In the genomic region with DNA sequence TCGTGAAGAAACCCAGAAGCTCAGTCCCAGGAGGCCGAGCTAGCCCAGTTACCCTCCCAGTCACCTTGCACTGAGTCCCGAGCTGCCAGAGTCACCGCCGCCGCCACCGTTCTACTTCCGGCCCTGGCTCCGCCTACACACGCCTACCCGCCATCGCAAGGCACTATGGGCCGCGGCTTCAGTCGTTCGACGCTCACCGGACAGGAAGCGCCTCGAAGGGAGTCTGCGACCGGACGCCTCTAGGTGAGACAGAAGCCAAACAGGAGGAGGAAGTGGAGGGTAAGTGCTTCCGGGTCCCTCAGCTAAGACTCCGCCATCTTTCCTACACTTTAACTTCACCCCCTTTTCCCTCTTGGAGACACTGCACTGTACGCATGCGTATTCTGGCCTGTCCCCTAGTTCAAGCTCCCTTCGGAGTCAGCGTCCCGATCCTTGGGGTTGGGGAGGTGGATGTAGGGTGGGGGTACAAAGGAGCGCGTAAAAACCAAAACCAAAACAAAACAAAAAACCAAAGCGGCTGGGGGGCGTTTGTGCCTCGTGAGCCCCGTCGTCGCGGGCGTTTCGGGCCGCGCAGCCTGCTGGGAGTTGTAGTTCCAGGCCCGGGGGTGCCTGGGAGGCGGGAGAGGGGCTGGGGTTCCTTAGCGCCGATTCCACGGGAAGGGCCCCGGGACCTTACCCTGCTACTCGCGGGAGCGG, we compare ENCODE assay signal across 8 mouse cellular contexts. TPM values are rescaled to one million over a fixed set of nuclear protein-coding genes. Genes with fewer than 3 reads are reported as not detected.
DNase-seq lines count a peak whose midpoint lies in the region; ATAC-seq lines count a peak whose summit lies in the region.

A gene (plus strand): TSS at position 181 of the 696 bp plus-strand sequence.

- intact Hi-C loops in gastrocnemius, postnatal 14 days (cut with DNase I; ENCODE audit: low total_unique reads): no loop called here
- intact Hi-C loops in left cerebral cortex, postnatal 10 days (cut with DNase I): loop anchor here (5.0 kb wide), 1 partner anchor 98 kb away; a partner anchor contains a TSS

- peak; percentile 96 to 97 for DNase-seq in adrenal gland, adult (ENCODE audit: inconsistent age in 2 of 2, low spot score in 1 of 2)
- DNase-seq in embryo, embryonic 10.5 days (ENCODE audit: low spot score): peak; percentile 98
- peak; percentile 92 for DNase-seq in gastrocnemius, postnatal 14 days
- DNase-seq in left cerebral cortex, postnatal 10 days (ENCODE audit: extremely low spot score in 1 of 2, low spot score in 2 of 2): peak; percentile 91 to 96
- peak; percentile 92 for DNase-seq in right cerebral cortex, postnatal 25 days
- peak; percentile 84 to 89 for DNase-seq in urinary bladder, postnatal 4 days (ENCODE audit: low spot score in 2 of 2)

- ATAC-seq in inflammation-experienced regulatory T-cells, adult 6 months: peak; percentile 91
- ATAC-seq in megakaryocyte-erythroid progenitor cell, adult 5-6 weeks (replicated peaks; ENCODE audit: low FRiP score, low TSS enrichment, poor library complexity, severe bottlenecking): peak; percentile 96

RNA-seq across cellular contexts. Expression of the gene that starts here (rescaled TPM):
- 10 to 100 TPM; 25.5 to 26.7 TPM for total RNA-seq in gastrocnemius, postnatal 14 days (2021)
- 10 to 100 TPM; 17.6 to 29.3 (median 20.9) TPM for polyA plus RNA-seq in inflammation-experienced regulatory T-cells, adult 6 months (2017; shearing (Covaris generic))
- 10 to 100 TPM; 21.8 to 22.0 TPM for total RNA-seq in left cerebral cortex, postnatal 10 days (2021)
- total RNA-seq in megakaryocyte-erythroid progenitor cell, adult 5-6 weeks (2014; fragmentation: Nextera tagmentation): 43.1 and 46.0 TPM in 2 replicates
- 85.5 and 95.2 TPM in 2 replicates for total RNA-seq in megakaryocyte-erythroid progenitor cell, adult 5-6 weeks (2017)

Comparison
In these comparisons a context has a peak if more than half of its experiments do, and no peak if none do; other contexts are left out.
1. Peak in every context shown above with its lines: DNase-seq and ATAC-seq.